ENCODE assay signal across 8 mouse cellular contexts in the genomic region with DNA sequence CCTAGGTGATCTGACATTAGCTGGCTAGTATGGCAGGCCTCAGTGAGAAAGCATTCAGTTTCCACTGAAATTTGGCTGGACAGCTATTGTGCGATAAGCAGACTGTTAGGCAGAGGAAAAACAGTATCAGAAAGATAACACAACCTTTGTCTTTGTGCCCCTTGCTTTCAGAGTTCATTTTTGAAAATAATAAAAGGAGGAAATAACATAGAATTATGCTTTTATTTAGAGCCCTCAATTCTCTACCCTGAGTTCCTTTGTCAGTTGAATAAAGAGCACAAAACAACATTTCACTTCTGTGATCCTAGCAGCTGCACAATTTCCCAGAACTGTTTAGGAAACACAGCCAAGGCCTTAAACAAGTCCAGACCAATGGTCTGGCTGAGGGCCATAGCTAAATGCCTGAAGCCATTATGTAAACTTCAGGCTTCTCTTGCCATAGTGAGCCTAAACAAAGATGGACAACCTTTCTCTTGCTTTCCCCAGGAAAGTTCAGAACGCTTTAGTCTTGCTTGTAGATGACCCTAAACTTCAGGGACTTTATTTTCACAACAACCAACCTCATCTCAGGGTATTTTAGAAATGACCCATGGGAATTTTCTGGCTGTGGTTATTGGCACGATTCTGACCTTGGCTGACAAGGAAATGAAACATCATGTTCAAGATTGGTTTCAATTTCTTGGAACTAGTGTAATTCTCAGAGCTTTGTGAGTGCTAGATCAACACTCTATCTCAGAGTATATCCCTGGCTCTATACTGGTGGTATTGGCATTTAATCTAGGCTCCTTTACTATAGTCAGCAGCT. TPM values are rescaled to one million over a fixed set of nuclear protein-coding genes. Genes with fewer than 3 reads are reported as not detected.
DNase-seq lines count a peak whose midpoint lies in the region; ATAC-seq and TF ChIP-seq lines count a peak whose summit lies in the region.

No protein-coding gene starts in this region.

- no peaks in the 10 kb centered on the region for H3K27me3 ChIP-seq in hindbrain, postnatal 0 days (ENCODE audit: insufficient read depth, low read length)
- H3K27me3 ChIP-seq in hindbrain, embryonic 11.5 days (ENCODE audit: control insufficient read depth, insufficient read depth, low read length) = no peaks in the 10 kb centered on the region
- no peaks in the 10 kb centered on the region for H3K27me3 ChIP-seq in heart, embryonic 10.5 days (ENCODE audit: insufficient read depth, poor library complexity, severe bottlenecking)

- peak; percentile 70 for DNase-seq in hindbrain, postnatal 0 days (ENCODE audit: low spot score)
- no peak for DNase-seq in hindbrain, embryonic 11.5 days (ENCODE audit: low spot score)
- DNase-seq in adrenal gland, postnatal 25 days = peak; percentile 22
- no peak for DNase-seq in heart, embryonic 10.5 days (ENCODE audit: low spot score)
- DNase-seq in kidney, postnatal 25 days = peak; percentile 80 to 84
- no peak for DNase-seq in cerebellum, adult 11-12 months

- no peak overlapping the region for H3K9ac ChIP-seq in hindbrain, postnatal 0 days (replicated peaks; ENCODE audit: low read length)
- no peak overlapping the region for H3K9ac ChIP-seq in hindbrain, embryonic 11.5 days (ENCODE audit: low read depth, low read length)

- 53% methylated on average over 3 of the region's 3 CpGs for WGBS in hindbrain, postnatal 0 days
- 78% methylated on average over 3 of the region's 3 CpGs for WGBS in hindbrain, embryonic 11.5 days
- 68% methylated on average over 3 of the region's 3 CpGs for WGBS in heart, embryonic 10.5 days
- 48% methylated on average over 3 of the region's 3 CpGs for WGBS in olfactory bulb, adult 2 months

- no peaks in the 10 kb centered on the region for H3K9me3 ChIP-seq in hindbrain, postnatal 0 days (ENCODE audit: low read length)
- no peaks in the 10 kb centered on the region for H3K9me3 ChIP-seq in hindbrain, embryonic 11.5 days (ENCODE audit: control insufficient read depth, low read length)
- H3K9me3 ChIP-seq in heart, embryonic 10.5 days = no peaks in the 10 kb centered on the region

- no peak overlapping the region for H3K4me3 ChIP-seq in hindbrain, postnatal 0 days (ENCODE audit: low read length)
- H3K4me3 ChIP-seq in hindbrain, embryonic 11.5 days (ENCODE audit: low read depth, low read length) = no peak overlapping the region
- H3K4me3 ChIP-seq in heart, embryonic 10.5 days = no peak overlapping the region
- no peak overlapping the region for H3K4me3 ChIP-seq in olfactory bulb, adult 2 months (ENCODE audit: insufficient read depth, low read depth, low read length)

- no peak for TF ChIP-seq CTCF in hindbrain, postnatal 0 days (IDR thresholded peaks at IDR 0.05; ENCODE audit: low read depth)
- no peak for TF ChIP-seq CTCF in olfactory bulb, adult 2 months (IDR thresholded peaks at IDR 0.05; ENCODE audit: insufficient read depth, low read depth, low read length)

- no peak for TF ChIP-seq POLR2A in olfactory bulb, adult 2 months (IDR thresholded peaks at IDR 0.05; ENCODE audit: insufficient read depth, low read depth, low read length)

- H3K27ac ChIP-seq in hindbrain, postnatal 0 days = peak overlapping the region; percentile 49; the same call in 1 of the 2 replicates
- no peak overlapping the region for H3K27ac ChIP-seq in hindbrain, embryonic 11.5 days (ENCODE audit: low read depth, low read length)
- H3K27ac ChIP-seq in heart, embryonic 10.5 days = peak overlapping the region; percentile 22; the same call in 1 of the 2 replicates
- peak overlapping the region; percentile 72 for H3K27ac ChIP-seq in olfactory bulb, adult 2 months (ENCODE audit: insufficient read depth, low read depth, low read length)

- H3K4me1 ChIP-seq in hindbrain, postnatal 0 days (ENCODE audit: insufficient read depth, low read length) = no peaks in the 10 kb centered on the region
- H3K4me1 ChIP-seq in hindbrain, embryonic 11.5 days (replicated peaks; ENCODE audit: control insufficient read depth, insufficient read depth, low read length) = no peaks in the 10 kb centered on the region
- no peaks in the 10 kb centered on the region for H3K4me1 ChIP-seq in heart, embryonic 10.5 days
- no peaks in the 10 kb centered on the region for H3K4me1 ChIP-seq in olfactory bulb, adult 2 months (ENCODE audit: control insufficient read depth, insufficient read depth, low read length)

- no peak overlapping the region for H3K4me2 ChIP-seq in hindbrain, postnatal 0 days (ENCODE audit: low read depth, low read length)
- H3K4me2 ChIP-seq in hindbrain, embryonic 11.5 days (replicated peaks; ENCODE audit: low read depth, low read length) = no peak overlapping the region

- H3K36me3 ChIP-seq in hindbrain, postnatal 0 days (ENCODE audit: insufficient read depth, low read length) = no peaks in the 10 kb centered on the region
- H3K36me3 ChIP-seq in hindbrain, embryonic 11.5 days (ENCODE audit: control insufficient read depth, insufficient read depth, low read length) = no peaks in the 10 kb centered on the region
- no peaks in the 10 kb centered on the region for H3K36me3 ChIP-seq in heart, embryonic 10.5 days

- 0 out of 2 replicates have a peak, but pooled peaks have one; percentile 21 for ATAC-seq in hindbrain, postnatal 0 days
- no peak for ATAC-seq in hindbrain, embryonic 11.5 days (ENCODE audit: low FRiP score)
- no peak for ATAC-seq in cerebellum, adult (ENCODE audit: insufficient number of reproducible peaks, low FRiP score, low TSS enrichment)

RNA-seq across cellular contexts. Expression of a gene that starts 45.3 kb away (rescaled TPM):
- total RNA-seq in hindbrain, postnatal 0 days (2014; rRNA removed) = not detected in 2 replicates
- not detected in 2 replicates for polyA plus RNA-seq in hindbrain, postnatal 0 days (2015; fragmentation: Nextera tagmentation; extraction: Ambion mirVana)
- 0.09 TPM in 1 of 2 replicates, not detected in the other for polyA plus RNA-seq in hindbrain, embryonic 11.5 days (2014; fragmentation: Nextera tagmentation; extraction: Ambion mirVana)
- 0.15 TPM in 1 of 2 replicates, not detected in the other for total RNA-seq in adrenal gland, postnatal 25 days (2021)
- 0.12 and 0.25 TPM in 2 replicates for polyA plus RNA-seq in heart, embryonic 10.5 days (2016; fragmentation: Nextera tagmentation; extraction: Ambion mirVana)
- not detected in 2 replicates for polyA plus RNA-seq in olfactory bulb, adult 2 months (2012; ENCODE audit: insufficient read depth, insufficient read length, low replicate concordance, missing spikeins)

RNA-seq across cellular contexts. Expression of a gene that starts 49.6 kb away (rescaled TPM):
- 10.0 and 10.5 TPM in 2 replicates for total RNA-seq in hindbrain, postnatal 0 days (2014; rRNA removed)
- 0.24 TPM in 1 of 2 replicates, not detected in the other for polyA plus RNA-seq in hindbrain, postnatal 0 days (2015; fragmentation: Nextera tagmentation; extraction: Ambion mirVana)
- not detected in 2 replicates for polyA plus RNA-seq in hindbrain, embryonic 11.5 days (2014; fragmentation: Nextera tagmentation; extraction: Ambion mirVana)
- 42.2 and 43.0 TPM in 2 replicates for total RNA-seq in adrenal gland, postnatal 25 days (2021)
- polyA plus RNA-seq in heart, embryonic 10.5 days (2016; fragmentation: Nextera tagmentation; extraction: Ambion mirVana) = not detected in 2 replicates
- not detected in 2 replicates for polyA plus RNA-seq in olfactory bulb, adult 2 months (2012; ENCODE audit: insufficient read depth, insufficient read length, low replicate concordance, missing spikeins)

Comparison
In these comparisons a context has a peak if more than half of its experiments do, and no peak if none do; other contexts are left out.
1. DNase-seq: peak in hindbrain, postnatal 0 days (single experiment), adrenal gland, postnatal 25 days (single experiment) and kidney, postnatal 25 days (2 of 2); none in hindbrain, embryonic 11.5 days (single experiment), heart, embryonic 10.5 days (single experiment) and cerebellum, adult 11-12 months (single experiment).
2. RNA of a gene that starts 45.3 kb away (polyA plus RNA-seq): not detected in olfactory bulb, adult 2 months; 0.12 to 0.25 TPM in heart, embryonic 10.5 days, 0.09 TPM in hindbrain, embryonic 11.5 days and not detected in hindbrain, postnatal 0 days; every median in the first group is over 100 times any median in the second.
3. RNA of a gene that starts 49.6 kb away (polyA plus RNA-seq): not detected in olfactory bulb, adult 2 months; 0.24 TPM in hindbrain, postnatal 0 days, not detected in hindbrain, embryonic 11.5 days and not detected in heart, embryonic 10.5 days; every median in the first group is over 10 times any median in the second.